Mouse (Mus musculus) urinary bladder, adult 18-20 months (tissue): ENCODE data around the gene Gm2016.
"Not testable (repeated sequence)": the region's sequence is repeated elsewhere in the genome, so short reads cannot be mapped to it uniquely, and the experiment has no call there.

Experiments
- DNase-seq, 2 experiments: peaks; one replicate each; pipeline ENCODE4 v3.0.0; 2022; ENCODE audit warnings: low spot score in 2 of 2, mixed read lengths in 2 of 2

Gm2016 gene

GRCm38 (mm10) chr12:87873772-87874171, at the start of gene Gm2016:
TSS of gene Gm2016 (plus strand) at chr12:87874072.
- DNase-seq: not testable (repeated sequence)

- not testable (repeated sequence) for DNase-seq
Observed at GRCm38 (mm10) chr12:87842239-87842638, 31.6 kb upstream of the Gm2016 start, which contains the start of gene Gm2001. TSS of gene Gm2001 (minus strand) at chr12:87842339.

- not testable (repeated sequence) for DNase-seq
Observed at GRCm38 (mm10) chr12:87850657-87851056, 23.2 kb upstream of the Gm2016 start.

- DNase-seq: not testable (repeated sequence)
Observed at GRCm38 (mm10) chr12:87856067-87856466, 17.8 kb upstream of the Gm2016 start.

GRCm38 (mm10) chr12:87861740-87862692, 11.9 kb upstream of the Gm2016 start:
- DNase-seq: not testable (repeated sequence)

GRCm38 (mm10) chr12:87863638-87864037, 10.2 kb upstream of the Gm2016 start:
- DNase-seq: not testable (repeated sequence)

GRCm38 (mm10) chr12:87864048-87864447, 9.8 kb upstream of the Gm2016 start:
- DNase-seq: not testable (repeated sequence)

GRCm38 (mm10) chr12:87895070-87895469, 21.2 kb downstream of the Gm2016 start, which contains the start of gene Gm2022:
TSS of gene Gm2022 (plus strand) at chr12:87895370.
- not testable (repeated sequence) for DNase-seq

GRCm38 (mm10) chr12:87919721-87920120, 45.8 kb downstream of the Gm2016 start, which contains the start of gene Gm2035:
TSS of gene Gm2035 (minus strand) at chr12:87919857.
- DNase-seq: not testable (repeated sequence)
